Mouse (Mus musculus): ENCODE measurements around the gene Wdr59.

GRCm38 (mm10) chr8:111567571-111567970 is 45.7 kb upstream of the Wdr59 start:
- TF ChIP-seq CTCF (IDR thresholded peaks at IDR 0.05): no peak
- TF ChIP-seq EP300 (IDR thresholded peaks at IDR 0.05): no peak

All from lung, postnatal 0 days (tissue).